Mouse (Mus musculus) cerebellum, adult 2 months (tissue): ENCODE data around the gene Dbr1.

ENCODE experiments used
- CTCF ChIP-seq: fragments of 200-500 bp; IDR thresholded peaks from 2 replicates; pipeline ENCODE4 v1.5.1; 2011; ENCODE audit warnings: low read depth, mild to moderate bottlenecking, control low read depth, low read length, moderate library complexity, borderline replicate concordance; ENCODE audit not compliant: insufficient read depth
- POLR2A ChIP-seq: fragments of 200-500 bp; IDR thresholded peaks from 2 replicates; pipeline ENCODE4 v1.6.1; 2011; ENCODE audit warnings: low read length, control low read depth, borderline replicate concordance; ENCODE audit not compliant: insufficient read depth

DNA sequence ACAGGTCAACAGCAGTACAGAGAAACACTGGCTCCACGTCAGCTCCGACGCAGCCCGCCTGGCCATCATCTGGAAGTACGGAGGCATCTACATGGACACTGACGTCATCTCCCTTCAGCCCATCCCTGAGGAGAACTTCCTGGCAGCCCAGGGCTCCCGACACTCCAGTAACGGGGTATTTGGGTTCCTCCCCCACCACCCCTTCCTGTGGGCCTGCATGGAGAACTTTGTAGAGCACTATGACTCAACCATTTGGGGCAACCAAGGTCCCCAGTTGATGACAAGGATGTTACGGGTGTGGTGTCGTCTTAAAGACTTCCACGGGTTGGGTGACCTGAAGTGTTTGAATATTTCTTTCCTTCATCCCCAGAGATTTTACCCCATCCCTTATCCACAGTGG, 44.6 kb downstream of the Dbr1 start:
- no peak for TF ChIP-seq POLR2A
- no peak for TF ChIP-seq CTCF
